Mouse (Mus musculus): ENCODE data around the gene Mga. TPM values are rescaled to one million over a fixed set of nuclear protein-coding genes. Genes with fewer than 3 reads are reported as not detected.

Mga gene
- total and polyA plus RNA-seq, 2 experiments from 2014 or later, result 11.6 to 68.4 TPM

- Histone ChIP-seq H3K9me3 (replicated peaks; ENCODE audit: control insufficient read depth, low read length) (no peaks in the 10 kb centered on the region), H3K36me3 (replicated peaks; ENCODE audit: control insufficient read depth, insufficient read depth, low read length) (peaks cover 6% of the 10 kb centered on the region; the same call in 1 of the 2 replicates), H3K4me3 (ENCODE audit: low read depth, low read length) (no peak overlapping the region), H3K27ac (ENCODE audit: low read depth) (no peak overlapping the region), H3K4me2 (ENCODE audit: low read depth, low read length) (no peak overlapping the region), H3K4me1 (ENCODE audit: control insufficient read depth, insufficient read depth) (no peaks in the 10 kb centered on the region), H3K27me3 (ENCODE audit: control insufficient read depth, insufficient read depth, low read length) (no peaks in the 10 kb centered on the region), H3K9ac (replicated peaks; ENCODE audit: low read depth, low read length) (no peak overlapping the region)
- TF ChIP-seq CTCF (IDR thresholded peaks at IDR 0.05; ENCODE audit: low read depth) (no peak), EP300 (IDR thresholded peaks at IDR 0.05; ENCODE audit: low read depth) (no peak)
- DNase-seq (ENCODE audit: low spot score), result peak; percentile 19
- no peak for ATAC-seq (ENCODE audit: insufficient read depth, low read depth)
- WGBS, result 59% methylated on average over 6 of the region's 6 CpGs
Observed at GRCm38 (mm10) chr2:119986369-119986768, 89.3 kb downstream of the Mga start.

- TF ChIP-seq CTCF (IDR thresholded peaks at IDR 0.05; ENCODE audit: low read depth), result no peak
- no peak for TF ChIP-seq EP300 (IDR thresholded peaks at IDR 0.05; ENCODE audit: low read depth)
- no peak for DNase-seq (ENCODE audit: low spot score)
- H3K36me3 ChIP-seq (replicated peaks; ENCODE audit: control insufficient read depth, insufficient read depth, low read length), result peaks cover 2% of the 10 kb centered on the region; the same call in 1 of the 2 replicates
- no peaks in the 10 kb centered on the region for H3K9me3 ChIP-seq (replicated peaks; ENCODE audit: control insufficient read depth, low read length)
- no peak overlapping the region for H3K9ac ChIP-seq (replicated peaks; ENCODE audit: low read depth, low read length)
- WGBS, result 86% methylated on average over 2 of the region's 2 CpGs
- no peak overlapping the region for H3K4me2 ChIP-seq (ENCODE audit: low read depth, low read length)
- no peak overlapping the region for H3K27ac ChIP-seq (ENCODE audit: low read depth)
- H3K4me1 ChIP-seq (ENCODE audit: control insufficient read depth, insufficient read depth), result no peaks in the 10 kb centered on the region
- no peaks in the 10 kb centered on the region for H3K27me3 ChIP-seq (ENCODE audit: control insufficient read depth, insufficient read depth, low read length)
- ATAC-seq (ENCODE audit: insufficient read depth, low read depth), result no peak
- no peak overlapping the region for H3K4me3 ChIP-seq (ENCODE audit: low read depth, low read length)
Observed at GRCm38 (mm10) chr2:119987441-119987840, 90.4 kb downstream of the Mga start.

- WGBS, result 85% methylated on average over 4 of the region's 4 CpGs
- Histone ChIP-seq H3K27me3 (ENCODE audit: control insufficient read depth, insufficient read depth, low read length) (no peaks in the 10 kb centered on the region), H3K4me3 (ENCODE audit: low read depth, low read length) (no peak overlapping the region), H3K4me1 (ENCODE audit: control insufficient read depth, insufficient read depth) (no peaks in the 10 kb centered on the region), H3K4me2 (ENCODE audit: low read depth, low read length) (no peak overlapping the region), H3K36me3 (replicated peaks; ENCODE audit: control insufficient read depth, insufficient read depth, low read length) (no peaks in the 10 kb centered on the region), H3K9me3 (replicated peaks; ENCODE audit: control insufficient read depth, low read length) (no peaks in the 10 kb centered on the region), H3K9ac (replicated peaks; ENCODE audit: low read depth, low read length) (no peak overlapping the region), H3K27ac (ENCODE audit: low read depth) (no peak overlapping the region)
- TF ChIP-seq CTCF (IDR thresholded peaks at IDR 0.05; ENCODE audit: low read depth), result no peak
- no peak for TF ChIP-seq EP300 (IDR thresholded peaks at IDR 0.05; ENCODE audit: low read depth)
- ATAC-seq (ENCODE audit: insufficient read depth, low read depth) (no peak), DNase-seq (ENCODE audit: low spot score) (no peak)
Observed at GRCm38 (mm10) chr2:119988952-119989351, 91.9 kb downstream of the Mga start.

GRCm38 (mm10) chr2:119990881-119991280 lies 93.9 kb downstream of the Mga start:
- H3K4me3 ChIP-seq (ENCODE audit: low read depth, low read length), result no peak overlapping the region
- WGBS, result 76% methylated on average over 6 of the region's 6 CpGs
- no peak for ATAC-seq (ENCODE audit: insufficient read depth, low read depth)

GRCm38 (mm10) chr2:119992349-119992748 lies 95.3 kb downstream of the Mga start:
- Histone ChIP-seq H3K27ac (ENCODE audit: low read depth) (no peak overlapping the region), H3K4me2 (ENCODE audit: low read depth, low read length) (no peak overlapping the region), H3K9me3 (replicated peaks; ENCODE audit: control insufficient read depth, low read length) (no peaks in the 10 kb centered on the region), H3K27me3 (ENCODE audit: control insufficient read depth, insufficient read depth, low read length) (no peaks in the 10 kb centered on the region), H3K36me3 (replicated peaks; ENCODE audit: control insufficient read depth, insufficient read depth, low read length) (no peaks in the 10 kb centered on the region), H3K4me1 (ENCODE audit: control insufficient read depth, insufficient read depth) (peaks cover 10% of the 10 kb centered on the region), H3K4me3 (ENCODE audit: low read depth, low read length) (no peak overlapping the region), H3K9ac (replicated peaks; ENCODE audit: low read depth, low read length) (no peak overlapping the region)
- WGBS, result 63% methylated on average over 2 of the region's 2 CpGs
- ATAC-seq (ENCODE audit: insufficient read depth, low read depth) (no peak), DNase-seq (ENCODE audit: low spot score) (no peak)
- TF ChIP-seq EP300 (IDR thresholded peaks at IDR 0.05; ENCODE audit: low read depth) (no peak), CTCF (IDR thresholded peaks at IDR 0.05; ENCODE audit: low read depth) (no peak)

More at GRCm38 (mm10) chr2:119990881-119991280, 93.9 kb downstream of the Mga start:
- no peak for DNase-seq (ENCODE audit: low spot score)
- no peak overlapping the region for H3K27ac ChIP-seq (ENCODE audit: low read depth)
- H3K4me1 ChIP-seq (ENCODE audit: control insufficient read depth, insufficient read depth), result peaks cover 10% of the 10 kb centered on the region
- H3K9me3 ChIP-seq (replicated peaks; ENCODE audit: control insufficient read depth, low read length), result no peaks in the 10 kb centered on the region
- H3K27me3 ChIP-seq (ENCODE audit: control insufficient read depth, insufficient read depth, low read length), result no peaks in the 10 kb centered on the region
- H3K36me3 ChIP-seq (replicated peaks; ENCODE audit: control insufficient read depth, insufficient read depth, low read length), result no peaks in the 10 kb centered on the region
- no peak overlapping the region for H3K9ac ChIP-seq (replicated peaks; ENCODE audit: low read depth, low read length)
- H3K4me2 ChIP-seq (ENCODE audit: low read depth, low read length), result no peak overlapping the region
- TF ChIP-seq CTCF (IDR thresholded peaks at IDR 0.05; ENCODE audit: low read depth) (no peak), EP300 (IDR thresholded peaks at IDR 0.05; ENCODE audit: low read depth) (no peak)

- H3K4me2 ChIP-seq (ENCODE audit: low read depth, low read length), result no peak overlapping the region
- TF ChIP-seq CTCF (IDR thresholded peaks at IDR 0.05; ENCODE audit: low read depth), result no peak
- TF ChIP-seq EP300 (IDR thresholded peaks at IDR 0.05; ENCODE audit: low read depth), result no peak
- ATAC-seq (ENCODE audit: insufficient read depth, low read depth) (no peak), DNase-seq (ENCODE audit: low spot score) (no peak)
- no peak overlapping the region for H3K27ac ChIP-seq (ENCODE audit: low read depth)
- H3K4me3 ChIP-seq (ENCODE audit: low read depth, low read length), result no peak overlapping the region
- H3K36me3 ChIP-seq (replicated peaks; ENCODE audit: control insufficient read depth, insufficient read depth, low read length), result no peaks in the 10 kb centered on the region
- no peak overlapping the region for H3K9ac ChIP-seq (replicated peaks; ENCODE audit: low read depth, low read length)
- H3K4me1 ChIP-seq (ENCODE audit: control insufficient read depth, insufficient read depth), result peaks cover 10% of the 10 kb centered on the region
- H3K27me3 ChIP-seq (ENCODE audit: control insufficient read depth, insufficient read depth, low read length), result no peaks in the 10 kb centered on the region
- H3K9me3 ChIP-seq (replicated peaks; ENCODE audit: control insufficient read depth, low read length), result no peaks in the 10 kb centered on the region
- WGBS, result 55% methylated on average over 2 of the region's 2 CpGs
Observed at GRCm38 (mm10) chr2:119993515-119993914, 96.5 kb downstream of the Mga start.

Data from heart, postnatal 0 days (tissue).